Mouse (Mus musculus) lung, adult 2 months (tissue): Measurements from ENCODE around the gene Abca12.

Experiments
- CTCF ChIP-seq: fragments of 200-500 bp; IDR thresholded peaks from 2 replicates; pipeline ENCODE4 v1.5.1; 2011; ENCODE audit warnings: mild to moderate bottlenecking, low read length, control low read depth; ENCODE audit not compliant: insufficient read depth
- POLR2A ChIP-seq: fragments of 200-500 bp; IDR thresholded peaks from 2 replicates; pipeline ENCODE4 v1.6.1; 2011; ENCODE audit warnings: low read depth, mild to moderate bottlenecking, control low read depth, low read length, borderline replicate concordance; ENCODE audit errors: extremely low read depth

- TF ChIP-seq POLR2A, result no peak
- TF ChIP-seq CTCF, result no peak
These were observed 144.6 kb downstream of the Abca12 start for GRCm38 (mm10) chr1:71270083-71270482.
